Mouse (Mus musculus): ENCODE data around the gene Olfr90.

DNA sequence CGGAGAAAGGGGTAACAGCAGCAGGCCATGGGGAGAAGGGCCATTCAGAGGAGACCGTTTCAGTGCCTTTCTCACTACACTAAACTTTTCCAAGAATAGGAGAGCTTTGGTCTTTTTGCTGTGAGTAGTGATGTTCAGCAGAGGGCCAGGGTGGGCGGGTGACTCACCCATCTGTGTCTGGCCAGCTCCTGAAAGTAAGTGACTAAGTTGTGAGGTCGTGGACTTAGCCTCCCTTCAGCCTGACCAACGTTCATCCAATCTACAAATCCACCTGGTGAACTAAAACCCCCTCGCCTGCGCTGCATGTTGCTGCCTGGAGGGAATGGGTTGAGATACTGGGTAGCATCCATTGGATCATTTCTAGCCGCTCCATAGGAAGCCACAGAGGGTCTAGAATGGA is 18.2 kb downstream of the Olfr90 start:
- no peak for TF ChIP-seq CTCF (IDR thresholded peaks at IDR 0.05; ENCODE audit: insufficient read depth, low read length)
- TF ChIP-seq POLR2A (IDR thresholded peaks at IDR 0.05; ENCODE audit: borderline replicate concordance, extremely low read depth, low read depth, low read length) = no peak

Measured in lung, adult 2 months (tissue).